Mouse (Mus musculus) bone marrow, adult 2 months (tissue): Measurements from ENCODE around the gene Nrde2. TPM values are rescaled to one million over a fixed set of nuclear protein-coding genes. Genes with fewer than 3 reads are reported as not detected.

Source experiments
- H3K27ac ChIP-seq: fragments of 200-500 bp; 2 replicates; pipeline ENCODE4 v1.5.1; 2012; ENCODE audit warnings: low read depth, mild to moderate bottlenecking, control low read depth, inconsistent platforms, low read length; ENCODE audit not compliant: control insufficient read depth, poor library complexity, insufficient read depth
- H3K4me1 ChIP-seq: fragments of 200-500 bp; 2 replicates; pipeline ENCODE4 v1.6.1; 2011; ENCODE audit warnings: low read length; ENCODE audit not compliant: control insufficient read depth, insufficient read depth
- H3K4me3 ChIP-seq: fragments of 200-500 bp; replicated peaks from 2 replicates; pipeline ENCODE3; 2011; ENCODE audit warnings: mild to moderate bottlenecking, low read depth, low read length, control low read depth; ENCODE audit not compliant: control insufficient read depth
- CTCF ChIP-seq: fragments of 200-500 bp; IDR thresholded peaks from 2 replicates; pipeline ENCODE4 v1.5.1; 2011; ENCODE audit warnings: low read length, control low read depth; ENCODE audit not compliant: control insufficient read depth, insufficient read depth
- POLR2A ChIP-seq: fragments of 200-500 bp; IDR thresholded peaks from 2 replicates; pipeline ENCODE4 v1.6.1; 2011; ENCODE audit warnings: low read depth, mild to moderate bottlenecking, control low read depth, low read length, borderline replicate concordance; ENCODE audit not compliant: control insufficient read depth
- WGBS: fragments of 180-500 bp; shearing (Covaris S2); methylation state at CpG from one replicate; pipeline ENCODE4 v1.1.7; 2018; 5-methylcytosine and 5-hydroxymethylcytosine counted together
- polyA plus RNA-seq: library from polyadenylated mRNA; stranded (reverse); fragments of >200 nt; gene quantifications from 2 replicates; pipeline ENCODE4 v1.2.4, GENCODE M21; 2011; ENCODE audit warnings: low replicate concordance; ENCODE audit not compliant: missing spikeins, insufficient read depth, insufficient read length

The Nrde2 gene
- polyA plus RNA-seq, 1 experiment = 19.8 TPM

DNA sequence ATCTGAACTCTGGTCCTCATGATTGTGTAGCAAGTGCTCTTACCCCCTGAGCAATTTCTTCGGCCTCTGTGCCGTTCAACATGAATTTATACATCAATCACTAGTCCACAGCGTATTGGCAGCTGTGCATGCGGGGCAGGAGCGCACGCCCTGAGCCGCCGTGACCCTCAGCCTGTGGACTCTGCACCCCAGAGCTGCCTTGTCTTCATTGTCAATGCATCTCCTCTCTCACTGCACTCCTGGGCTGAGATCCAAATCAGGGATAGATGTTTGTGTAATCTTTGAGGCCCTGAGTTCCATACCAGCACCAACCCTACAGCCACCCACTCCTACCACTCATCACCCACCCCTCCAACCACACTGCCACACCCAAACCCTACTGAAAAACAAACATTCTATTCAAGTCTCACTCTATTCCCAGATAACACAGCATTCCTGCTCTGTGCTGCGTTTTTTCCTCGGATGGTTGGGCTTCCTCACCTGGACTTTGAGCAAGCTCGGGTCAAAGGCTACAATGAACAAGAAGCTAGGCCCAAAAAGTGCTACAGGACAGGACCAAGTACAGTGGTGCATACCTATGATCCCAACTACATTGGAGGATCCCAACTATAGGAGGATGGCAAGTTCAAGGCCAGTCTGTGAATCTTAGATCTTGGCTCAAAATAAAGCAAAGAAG lies 16.5 kb downstream of the Nrde2 start:
- no peaks in the 10 kb centered on the region for H3K4me1 ChIP-seq

DNA sequence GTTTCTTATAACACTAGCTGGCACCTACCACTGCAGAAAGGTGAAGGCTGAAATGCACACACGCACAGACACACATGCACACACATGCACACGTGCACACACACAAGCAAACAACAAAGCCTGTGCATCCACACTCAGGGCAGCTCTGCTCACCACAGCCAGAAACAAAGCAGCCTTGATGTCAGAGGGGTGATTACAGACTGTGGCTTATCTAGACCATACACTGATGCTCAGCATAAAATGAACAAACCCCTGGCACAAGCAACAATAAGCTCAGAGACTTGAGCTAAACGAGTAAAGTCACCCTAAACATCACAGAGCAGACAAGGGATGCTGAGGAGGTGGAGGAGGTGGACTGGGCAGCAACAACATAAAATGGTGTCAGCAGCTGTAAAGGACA lies 24.3 kb downstream of the Nrde2 start:
- no peak overlapping the region for H3K4me3 ChIP-seq
- no peak overlapping the region for H3K27ac ChIP-seq
- H3K4me1 ChIP-seq = no peaks in the 10 kb centered on the region; the same call in 1 of the 2 replicates
- WGBS = 62% methylated on average over 3 of the region's 3 CpGs
- TF ChIP-seq CTCF = no peak
- TF ChIP-seq POLR2A = no peak

More for the DNA sequence above, 16.5 kb downstream of the Nrde2 start:
- Histone ChIP-seq H3K27ac (no peak overlapping the region), H3K4me3 (no peak overlapping the region)
- TF ChIP-seq POLR2A (no peak), CTCF (no peak)
- WGBS = 91% methylated on average over 11 of the region's 11 CpGs

DNA sequence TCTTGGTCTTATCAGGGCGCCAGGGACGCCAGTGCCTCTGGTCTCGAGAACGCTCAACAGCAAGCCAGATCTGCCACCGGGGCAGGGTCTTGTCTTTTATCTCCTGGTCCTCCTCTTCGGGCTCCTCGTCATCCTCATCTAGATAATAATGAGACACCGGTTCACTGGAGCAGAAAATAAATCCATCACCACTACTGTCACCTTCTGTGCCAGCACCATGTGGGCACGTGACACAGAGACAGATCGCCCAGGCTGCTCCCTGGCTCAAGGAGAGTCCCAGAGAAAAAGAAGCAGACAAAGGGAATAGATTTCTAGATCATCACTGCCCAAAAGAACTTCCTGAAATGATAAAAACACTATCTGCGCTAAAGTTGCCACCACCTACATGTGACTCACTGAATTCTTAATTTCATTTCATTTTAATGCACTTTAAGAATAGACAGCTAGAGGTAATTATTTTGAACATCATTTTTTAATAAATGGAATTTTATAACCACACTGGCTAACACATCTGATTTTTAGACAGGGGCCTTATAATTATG lies 25.0 kb downstream of the Nrde2 start:
- no peak overlapping the region for H3K27ac ChIP-seq
- H3K4me3 ChIP-seq = no peak overlapping the region
- no peaks in the 10 kb centered on the region; the same call in 1 of the 2 replicates for H3K4me1 ChIP-seq
- TF ChIP-seq POLR2A (no peak), CTCF (no peak)
- WGBS = 76% methylated on average over 11 of the region's 11 CpGs

DNA sequence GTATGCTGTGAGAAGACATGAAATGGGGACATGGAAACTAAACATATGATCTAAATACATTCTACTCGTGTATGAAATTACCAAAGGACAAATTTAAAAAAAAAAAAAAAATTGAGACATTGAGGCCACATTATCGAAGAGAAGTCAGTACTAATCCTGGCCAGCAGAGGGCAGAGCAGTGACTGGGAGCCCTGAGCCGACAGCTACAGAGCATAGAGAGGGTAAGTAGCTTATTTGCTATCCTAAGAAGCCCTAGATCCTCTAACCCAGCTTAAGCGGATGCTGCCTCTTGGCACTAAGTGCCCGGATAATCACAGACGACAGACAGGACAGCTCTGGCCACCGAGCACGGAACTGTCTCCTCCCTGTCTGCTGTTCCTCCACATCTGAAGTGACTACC lies 27.8 kb downstream of the Nrde2 start:
- H3K27ac ChIP-seq = no peak overlapping the region
- no peaks in the 10 kb centered on the region; the same call in 1 of the 2 replicates for H3K4me1 ChIP-seq
- 53% methylated on average over 8 of the region's 8 CpGs for WGBS
- no peak overlapping the region for H3K4me3 ChIP-seq
- TF ChIP-seq POLR2A (no peak), CTCF (peak; percentile 85)

DNA sequence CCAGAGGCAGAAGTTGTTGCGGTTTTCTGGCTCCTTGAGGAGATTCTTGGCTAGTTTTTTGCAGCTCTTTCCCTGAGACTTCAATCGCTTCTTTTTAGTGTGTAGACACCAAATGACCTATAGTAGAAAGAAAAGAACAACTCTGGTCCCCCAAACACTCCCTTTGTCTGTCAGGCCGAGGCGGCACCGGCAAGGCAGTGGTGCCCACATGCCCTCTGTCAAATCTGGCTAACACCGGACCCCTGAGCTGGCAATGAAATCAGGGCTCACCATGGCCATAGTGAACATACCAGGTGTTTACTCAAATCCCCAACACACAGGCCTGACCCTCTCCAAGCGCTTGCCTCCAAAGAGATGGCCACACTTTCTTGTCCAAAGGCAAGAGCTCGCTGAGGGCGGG lies 28.3 kb downstream of the Nrde2 start:
- Histone ChIP-seq H3K4me3 (no peak overlapping the region), H3K4me1 (no peaks in the 10 kb centered on the region; the same call in 1 of the 2 replicates), H3K27ac (no peak overlapping the region)
- TF ChIP-seq CTCF (no peak), POLR2A (no peak)
- WGBS = 85% methylated on average over 9 of the region's 9 CpGs

DNA sequence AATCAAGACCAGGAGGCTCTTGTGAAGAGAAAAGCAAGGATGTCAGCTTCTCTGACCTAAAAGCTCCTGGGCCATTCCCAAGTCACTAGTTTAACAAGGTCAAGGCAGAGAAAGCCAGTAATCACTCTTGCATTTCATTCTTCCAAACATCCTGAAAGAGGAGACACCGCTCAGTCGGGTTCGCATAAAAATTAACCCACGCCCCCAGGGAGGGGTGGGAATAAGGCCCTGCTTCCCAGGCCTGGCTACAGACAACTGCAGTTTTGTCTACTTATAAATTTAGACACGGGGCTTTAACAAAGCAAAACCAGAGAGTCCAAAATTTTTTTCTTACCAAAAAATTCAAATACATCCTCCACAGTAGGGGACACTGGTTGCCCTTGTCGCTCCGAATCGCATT lies 30.5 kb downstream of the Nrde2 start:
- no peak for TF ChIP-seq CTCF
- no peak for TF ChIP-seq POLR2A
- Histone ChIP-seq H3K4me1 (no peaks in the 10 kb centered on the region; the same call in 1 of the 2 replicates), H3K27ac (no peak overlapping the region), H3K4me3 (no peak overlapping the region)
- 90% methylated on average over 8 of the region's 8 CpGs for WGBS

DNA sequence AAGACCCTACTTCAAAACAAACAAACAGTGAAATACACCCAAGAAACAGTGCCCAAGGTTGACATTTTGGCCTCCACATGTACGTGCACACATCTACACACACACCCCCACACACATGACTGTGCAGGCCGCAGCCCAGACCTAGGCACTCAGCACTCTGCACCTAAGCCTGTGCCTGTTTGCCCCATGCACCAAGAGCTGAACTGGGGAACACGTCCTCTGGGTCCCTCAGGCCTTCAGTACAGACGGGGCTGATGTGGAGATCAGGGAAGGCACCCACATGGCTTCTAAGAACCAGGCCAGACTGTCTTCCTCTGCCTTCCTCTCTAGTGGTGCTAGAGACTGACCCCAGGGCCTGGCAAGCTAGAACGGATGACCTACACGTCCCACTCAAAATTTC lies 30.9 kb downstream of the Nrde2 start:
- TF ChIP-seq POLR2A = no peak
- no peak for TF ChIP-seq CTCF
- WGBS = 81% methylated on average over 6 of the region's 6 CpGs
- H3K4me1 ChIP-seq = no peaks in the 10 kb centered on the region; the same call in 1 of the 2 replicates
- no peak overlapping the region for H3K4me3 ChIP-seq
- H3K27ac ChIP-seq = no peak overlapping the region

DNA sequence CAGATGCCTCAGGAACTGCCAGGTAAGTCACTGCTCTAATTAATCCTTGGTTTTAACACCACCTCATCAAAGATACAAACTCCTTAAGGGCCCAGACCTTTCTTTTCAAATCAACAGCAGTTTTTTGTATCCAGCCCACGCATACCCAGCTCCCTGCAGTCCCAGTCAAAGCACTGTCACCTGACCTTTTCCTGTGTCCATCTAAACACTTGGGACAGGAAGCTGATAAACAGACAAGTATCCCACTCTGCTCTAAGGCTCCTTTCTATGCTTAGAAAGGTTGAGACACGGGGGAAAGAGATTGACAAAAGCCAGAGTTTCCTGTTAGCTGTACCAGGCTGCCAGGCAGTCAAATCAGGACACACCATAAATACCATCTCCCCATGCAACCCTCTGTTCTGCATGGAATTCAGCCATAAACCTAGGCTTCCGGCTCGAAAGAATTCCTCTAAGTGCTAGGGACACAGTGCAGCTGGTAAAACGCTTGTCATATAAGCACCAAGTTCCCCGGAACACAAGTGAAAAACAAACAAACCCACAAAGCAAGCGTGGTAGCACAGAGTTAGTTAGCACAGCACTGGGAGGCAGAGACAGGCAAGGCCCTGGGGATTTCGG lies 31.5 kb downstream of the Nrde2 start:
- Histone ChIP-seq H3K4me3 (no peak overlapping the region), H3K27ac (no peak overlapping the region), H3K4me1 (no peaks in the 10 kb centered on the region; the same call in 1 of the 2 replicates)
- WGBS = 84% methylated on average over 8 of the region's 8 CpGs
- TF ChIP-seq POLR2A (no peak), CTCF (no peak)
